Mouse (Mus musculus) forebrain, embryonic 15.5 days (tissue): Measurements from ENCODE around the gene Bmp8a. TPM values are rescaled to one million over a fixed set of nuclear protein-coding genes. Genes with fewer than 3 reads are reported as not detected.
"Not testable (repeated sequence)": the region's sequence is repeated elsewhere in the genome, so short reads cannot be mapped to it uniquely, and the experiment has no call there.

Experiments
- ATAC-seq: fragments of 200-750 bp; cut with Nextera tagmentation; replicated peaks from 2 replicates; pipeline ENCODE4 v1.8.0; 2017; ENCODE audit warnings: mild to moderate bottlenecking, moderate TSS enrichment, moderate library complexity
- H3K27ac ChIP-seq: fragments of 300-500 bp; sonication (generic); replicated peaks from 2 replicates; pipeline ENCODE4 v1.5.1; 2015; ENCODE audit warnings: mild to moderate bottlenecking, inconsistent platforms
- H3K27me3 ChIP-seq: fragments of 300-500 bp; sonication (generic); 2 replicates; pipeline ENCODE4 v1.6.1; 2015; ENCODE audit warnings: inconsistent platforms
- H3K36me3 ChIP-seq: fragments of 300-500 bp; sonication (generic); 2 replicates; pipeline ENCODE4 v1.6.1; 2015; ENCODE audit warnings: mild to moderate bottlenecking, inconsistent platforms
- H3K4me1 ChIP-seq: fragments of 300-500 bp; sonication (generic); 2 replicates; pipeline ENCODE4 v1.6.1; 2015; ENCODE audit warnings: inconsistent platforms
- H3K4me2 ChIP-seq: fragments of 300-500 bp; sonication (generic); replicated peaks from 2 replicates; pipeline ENCODE4 v1.6.1; 2015; ENCODE audit warnings: mild to moderate bottlenecking, inconsistent platforms
- H3K4me3 ChIP-seq: fragments of 300-500 bp; sonication (generic); 2 replicates; pipeline ENCODE4 v1.5.1; 2015; ENCODE audit warnings: mild to moderate bottlenecking, inconsistent platforms
- H3K9ac ChIP-seq: fragments of 300-500 bp; sonication (generic); replicated peaks from 2 replicates; pipeline ENCODE4 v1.6.1; 2015; ENCODE audit warnings: mild to moderate bottlenecking, inconsistent platforms
- H3K9me3 ChIP-seq: fragments of 300-500 bp; sonication (generic); 2 replicates; pipeline ENCODE4 v1.6.1; 2016; ENCODE audit warnings: inconsistent platforms
- WGBS: fragments of 180-500 bp; shearing (Covaris S2); methylation state at CpG from one replicate; pipeline ENCODE4 v1.1.7; 2015; ENCODE audit warnings: mixed read lengths; 5-methylcytosine and 5-hydroxymethylcytosine counted together
- polyA plus RNA-seq: library from polyadenylated mRNA; unstranded; fragments of >200 nt; fragmentation: Nextera tagmentation; extraction: Ambion mirVana; gene quantifications from 2 replicates; pipeline ENCODE4 v1.2.1, GENCODE M21; 2015

Bmp8a gene
- polyA plus RNA-seq, 1 experiment from 2014 or later: 0.13 TPM

GRCm38 (mm10) chr4:123327630-123328029 is 15.4 kb downstream of the Bmp8a start:
- no peak overlapping the region for H3K4me3 ChIP-seq
- 53% methylated on average over 3 of the region's 3 CpGs for WGBS
- H3K27me3 ChIP-seq: peaks cover 7% of the 10 kb centered on the region; the same call in 1 of the 2 replicates
- no peak overlapping the region for H3K4me2 ChIP-seq
- no peaks in the 10 kb centered on the region for H3K4me1 ChIP-seq
- no peaks in the 10 kb centered on the region for H3K36me3 ChIP-seq
- no peaks in the 10 kb centered on the region for H3K9me3 ChIP-seq
- H3K9ac ChIP-seq: no peak overlapping the region
- no peak overlapping the region for H3K27ac ChIP-seq
- ATAC-seq: no peak

DNA sequence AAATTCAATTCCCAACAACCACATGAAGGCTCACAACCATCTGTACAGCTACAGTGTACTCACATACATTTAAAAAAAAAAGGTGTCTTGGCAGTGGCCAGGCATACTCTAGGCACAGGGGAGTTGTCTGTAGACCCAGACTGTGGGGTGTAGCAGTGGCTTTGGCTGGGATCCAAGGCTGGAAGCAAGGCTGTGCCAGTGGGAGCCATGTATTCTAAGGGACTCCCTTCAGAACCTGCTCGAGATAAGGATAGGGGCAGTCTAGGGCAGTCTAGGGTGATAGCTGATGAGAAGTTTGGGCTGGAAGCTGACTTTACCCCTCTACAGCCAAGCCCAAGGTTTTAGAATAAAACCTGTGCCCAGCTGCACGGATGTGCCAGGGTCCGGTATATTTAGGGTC is 17.0 kb downstream of the Bmp8a start:
- H3K4me1 ChIP-seq: no peaks in the 10 kb centered on the region
- H3K36me3 ChIP-seq: no peaks in the 10 kb centered on the region
- H3K27ac ChIP-seq: no peak overlapping the region
- 77% methylated on average over 3 of the region's 3 CpGs for WGBS
- H3K4me2 ChIP-seq: no peak overlapping the region
- no peak overlapping the region for H3K4me3 ChIP-seq
- ATAC-seq: no peak
- H3K27me3 ChIP-seq: peaks cover 13% of the 10 kb centered on the region; the same call in 1 of the 2 replicates
- H3K9ac ChIP-seq: no peak overlapping the region
- H3K9me3 ChIP-seq: no peaks in the 10 kb centered on the region

DNA sequence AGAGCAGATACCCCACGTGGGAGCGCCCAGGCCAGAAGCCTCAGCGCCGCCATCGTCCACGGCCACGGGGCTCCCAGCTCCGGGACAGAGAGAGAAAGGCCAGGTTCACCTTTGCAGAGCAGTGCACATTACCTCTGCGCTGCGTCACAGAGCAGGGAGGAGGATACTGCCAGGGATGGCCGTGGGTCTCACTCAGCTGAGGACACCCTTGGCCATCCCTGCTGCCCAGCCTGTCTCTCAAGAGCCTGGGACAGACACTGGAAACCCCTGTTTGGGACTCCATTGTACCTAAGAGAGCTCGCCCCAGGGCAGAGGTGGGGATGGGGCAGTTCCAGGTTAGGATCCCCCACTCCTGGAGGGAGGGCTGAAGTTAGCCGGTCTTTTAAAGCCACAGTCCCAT is 19.5 kb downstream of the Bmp8a start, which contains the start of gene Oxct2a:
Gene Oxct2a (minus strand): TSS at position 101 of the 400 bp plus-strand sequence.
- H3K36me3 ChIP-seq: no peaks in the 10 kb centered on the region
- no peaks in the 10 kb centered on the region for H3K4me1 ChIP-seq
- peaks cover 13% of the 10 kb centered on the region; the same call in 1 of the 2 replicates for H3K27me3 ChIP-seq
- 16% methylated on average over 13 of the region's 13 CpGs for WGBS
- H3K4me2 ChIP-seq: peak within 1 kb of the TSS; percentile 37
- no peak within 1 kb of the TSS for H3K27ac ChIP-seq
- no peaks in the 10 kb centered on the region for H3K9me3 ChIP-seq
- H3K4me3 ChIP-seq: peak within 1 kb of the TSS; percentile 27
- no peak for ATAC-seq
- no peak within 1 kb of the TSS for H3K9ac ChIP-seq

GRCm38 (mm10) chr4:123322910-123323309 is 20.1 kb downstream of the Bmp8a start:
- Histone ChIP-seq H3K4me2 (peak overlapping the region; percentile 37), H3K4me3 (peak overlapping the region; percentile 27), H3K27me3 (peaks cover 13% of the 10 kb centered on the region; the same call in 1 of the 2 replicates)
- 13% methylated on average over 21 of the region's 38 CpGs for WGBS
- not testable (repeated sequence) for H3K9ac ChIP-seq, H3K27ac ChIP-seq, H3K36me3 ChIP-seq, H3K9me3 ChIP-seq, H3K4me1 ChIP-seq
- ATAC-seq: peak; percentile 51; the same call in 1 of the 2 replicates

DNA sequence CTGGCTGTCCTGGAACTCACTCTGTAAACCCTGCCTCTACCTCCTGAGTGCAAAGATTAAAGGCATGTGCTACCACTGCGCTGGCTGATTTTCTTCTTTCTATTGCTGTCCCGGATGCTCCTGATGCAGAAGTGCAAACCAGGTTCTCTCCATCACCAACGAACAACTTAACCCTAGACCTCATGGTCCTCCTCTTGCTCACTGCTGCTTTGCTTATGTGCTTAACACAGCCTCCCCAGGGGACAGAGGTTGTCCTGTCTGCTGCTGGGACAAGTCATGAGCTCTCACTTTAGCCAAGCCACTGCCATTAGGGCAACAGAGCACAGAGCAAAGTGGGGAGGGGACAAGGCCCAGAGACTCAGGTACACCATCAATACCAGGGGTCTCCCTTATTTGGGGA is 28.6 kb downstream of the Bmp8a start:
- H3K27me3 ChIP-seq: no peaks in the 10 kb centered on the region
- no peak overlapping the region for H3K9ac ChIP-seq
- H3K4me1 ChIP-seq: no peaks in the 10 kb centered on the region
- 92% methylated on average over 3 of the region's 3 CpGs for WGBS
- no peaks in the 10 kb centered on the region for H3K9me3 ChIP-seq
- no peaks in the 10 kb centered on the region for H3K36me3 ChIP-seq
- H3K27ac ChIP-seq: no peak overlapping the region
- H3K4me3 ChIP-seq: no peak overlapping the region
- no peak overlapping the region for H3K4me2 ChIP-seq
- ATAC-seq: no peak

DNA sequence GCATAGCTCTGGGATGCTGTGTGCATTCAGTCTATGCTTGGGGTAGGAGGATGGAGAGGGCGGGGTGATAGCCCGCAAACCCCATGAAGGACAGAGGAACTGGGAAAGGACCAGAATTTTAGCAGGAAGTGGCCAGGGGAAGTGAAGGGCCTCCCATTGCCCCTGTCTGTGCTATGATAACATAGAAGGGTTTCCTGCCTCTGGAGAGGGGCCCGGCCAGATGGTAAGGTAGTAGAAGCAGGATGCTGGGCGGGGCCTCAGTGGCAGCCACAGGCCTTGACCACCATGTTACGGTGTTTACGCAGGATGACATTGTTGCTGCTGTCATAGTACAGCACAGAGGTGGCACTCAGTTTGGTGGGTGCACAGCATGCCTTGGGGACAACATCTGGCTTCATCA is 30.0 kb downstream of the Bmp8a start:
- 90% methylated on average over 6 of the region's 6 CpGs for WGBS
- no peak overlapping the region for H3K27ac ChIP-seq

GRCm38 (mm10) chr4:123311845-123312244 is 31.2 kb downstream of the Bmp8a start:
- Histone ChIP-seq H3K27me3 (no peaks in the 10 kb centered on the region), H3K27ac (no peak overlapping the region), H3K4me1 (no peaks in the 10 kb centered on the region), H3K9me3 (no peaks in the 10 kb centered on the region), H3K4me3 (no peak overlapping the region), H3K9ac (no peak overlapping the region), H3K36me3 (no peaks in the 10 kb centered on the region), H3K4me2 (no peak overlapping the region)
- 88% methylated on average over 7 of the region's 7 CpGs for WGBS
- ATAC-seq: no peak

More for the DNA sequence above, 30.0 kb downstream of the Bmp8a start:
- no peaks in the 10 kb centered on the region for H3K9me3 ChIP-seq
- H3K27me3 ChIP-seq: no peaks in the 10 kb centered on the region
- no peak overlapping the region for H3K4me2 ChIP-seq
- H3K36me3 ChIP-seq: no peaks in the 10 kb centered on the region
- no peaks in the 10 kb centered on the region for H3K4me1 ChIP-seq
- no peak for ATAC-seq
- H3K9ac ChIP-seq: no peak overlapping the region
- no peak overlapping the region for H3K4me3 ChIP-seq

- WGBS: 53% methylated on average over 3 of the region's 3 CpGs
- H3K36me3 ChIP-seq: 0 out of 2 replicates have a peak, but pooled peaks cover 7% of the 10 kb centered on the region
- no peaks in the 10 kb centered on the region for H3K27me3 ChIP-seq
- no peak overlapping the region for H3K27ac ChIP-seq
- H3K4me3 ChIP-seq: no peak overlapping the region
- no peak overlapping the region for H3K4me2 ChIP-seq
- no peak for ATAC-seq
- no peaks in the 10 kb centered on the region for H3K4me1 ChIP-seq
- H3K9ac ChIP-seq: no peak overlapping the region
- no peaks in the 10 kb centered on the region for H3K9me3 ChIP-seq
Measured at GRCm38 (mm10) chr4:123308292-123308691, 34.8 kb downstream of the Bmp8a start.

GRCm38 (mm10) chr4:123306999-123307398 is 36.1 kb downstream of the Bmp8a start:
- Histone ChIP-seq H3K27me3 (no peaks in the 10 kb centered on the region), H3K27ac (no peak overlapping the region), H3K4me3 (no peak overlapping the region), H3K9ac (no peak overlapping the region), H3K36me3 (peaks cover 18% of the 10 kb centered on the region), H3K9me3 (no peaks in the 10 kb centered on the region), H3K4me1 (no peaks in the 10 kb centered on the region), H3K4me2 (no peak overlapping the region)
- WGBS: 81% methylated on average over 10 of the region's 10 CpGs
- ATAC-seq: no peak

DNA sequence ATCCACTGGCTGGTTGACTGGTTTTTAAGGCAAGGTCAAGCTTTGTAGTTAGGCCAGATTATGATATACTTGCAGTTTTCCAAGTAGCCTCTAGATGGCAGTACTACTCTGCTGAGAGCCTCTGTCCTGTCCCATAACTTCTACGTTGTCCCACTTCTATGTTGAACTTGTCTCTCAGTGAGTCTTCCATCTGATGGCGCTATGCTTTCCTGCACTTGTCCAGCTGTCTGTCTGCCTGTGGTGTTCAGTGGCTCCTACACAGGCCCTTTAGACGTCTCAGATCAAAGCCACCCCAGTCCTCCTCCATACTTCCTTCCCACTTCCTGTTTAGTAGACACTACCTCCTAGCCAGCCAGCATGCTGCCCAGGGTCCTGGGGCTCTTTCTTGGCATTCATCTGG is 37.3 kb downstream of the Bmp8a start:
- 36% methylated on average over 3 of the region's 3 CpGs for WGBS
- Histone ChIP-seq H3K9me3 (no peaks in the 10 kb centered on the region), H3K4me3 (no peak overlapping the region), H3K9ac (no peak overlapping the region), H3K4me2 (no peak overlapping the region), H3K27me3 (no peaks in the 10 kb centered on the region), H3K36me3 (peaks cover 24% of the 10 kb centered on the region), H3K4me1 (no peaks in the 10 kb centered on the region), H3K27ac (no peak overlapping the region)
- peak; percentile 35; the same call in 1 of the 2 replicates for ATAC-seq

DNA sequence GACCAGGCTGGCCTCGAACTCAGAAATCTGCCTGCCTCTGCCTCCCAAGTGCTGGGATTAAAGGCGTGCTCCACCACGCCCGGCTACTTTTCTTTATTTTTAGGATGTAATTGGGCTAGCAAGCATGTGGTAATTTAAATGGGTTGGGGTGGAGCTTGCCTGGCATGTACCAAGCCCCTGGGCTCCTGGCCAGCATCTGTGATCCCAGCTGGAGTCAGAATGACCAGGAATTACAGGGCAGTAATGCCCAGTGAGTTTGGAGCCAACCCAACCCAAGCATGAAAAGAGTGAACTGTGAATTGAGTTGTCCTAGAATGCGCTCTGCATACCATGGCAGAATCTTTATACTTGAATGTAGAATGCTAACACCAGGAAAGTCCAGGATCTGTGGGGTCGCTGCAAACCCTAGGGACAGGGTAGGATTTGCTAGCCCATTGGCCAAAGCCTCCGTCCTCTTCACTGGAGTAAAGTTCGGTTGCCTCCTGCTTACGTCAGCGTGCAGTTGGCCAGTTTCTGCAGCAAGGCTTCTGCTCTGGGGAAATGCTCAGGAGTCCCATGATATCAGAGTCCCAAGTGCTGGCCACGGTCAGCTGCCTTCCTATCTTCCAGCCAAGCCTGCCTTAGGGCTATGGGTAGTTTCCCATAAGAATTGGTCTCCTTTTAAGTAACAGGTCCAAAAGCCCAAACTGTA is 43.9 kb downstream of the Bmp8a start:
- peaks cover 70% of the 10 kb centered on the region for H3K36me3 ChIP-seq

GRCm38 (mm10) chr4:123298226-123298625 is 44.8 kb downstream of the Bmp8a start:
- 89% methylated on average over 4 of the region's 4 CpGs for WGBS
- Histone ChIP-seq H3K9me3 (no peaks in the 10 kb centered on the region), H3K4me2 (no peak overlapping the region), H3K27ac (no peak overlapping the region), H3K27me3 (no peaks in the 10 kb centered on the region), H3K4me1 (no peaks in the 10 kb centered on the region), H3K4me3 (no peak overlapping the region), H3K9ac (no peak overlapping the region), H3K36me3 (peaks cover 75% of the 10 kb centered on the region)
- no peak for ATAC-seq

More for the DNA sequence above, 43.9 kb downstream of the Bmp8a start:
- ATAC-seq: no peak
- Histone ChIP-seq H3K4me3 (no peak overlapping the region), H3K9me3 (no peaks in the 10 kb centered on the region), H3K27me3 (no peaks in the 10 kb centered on the region), H3K4me1 (no peaks in the 10 kb centered on the region), H3K27ac (no peak overlapping the region), H3K9ac (no peak overlapping the region), H3K4me2 (no peak overlapping the region)
- WGBS: 93% methylated on average over 11 of the region's 11 CpGs
